Comparison of ENCODE assay signal across 22 mouse cellular contexts in genomic region chr5:142458791-142459557, GRCm38 (mm10). TPM values are rescaled to one million over a fixed set of nuclear protein-coding genes. Genes with fewer than 3 reads are reported as not detected.
DNase-seq lines count a peak whose midpoint lies in the region; ATAC-seq and TF ChIP-seq lines count a peak whose summit lies in the region.
"Had no signal": no experiment of that assay in that cellular context is flagged by ENCODE, and none has a peak within 500 bp of the region (broad histone marks: within the 10 kb centered on the region; RNA-seq: fewer than 3 reads in every experiment).

No protein-coding gene starts in this region.

- DNase-seq in frontal cortex, postnatal 10 days (ENCODE audit: low spot score in 2 of 2), result no peak
- DNase-seq in liver, adult 2 months (ENCODE audit: extremely low read depth, low read depth, low spot score), result peak; percentile 31
- DNase-seq in liver, embryonic 11.5 days (ENCODE audit: low spot score), result no peak
- DNase-seq in spleen, adult 18-20 months, result no peak
- DNase-seq in embryo, embryonic 10 days (ENCODE audit: low spot score), result no peak
- DNase-seq: adrenal gland, postnatal 10 days; cerebellum, adult 9-10 months; gastrocnemius, postnatal 10 days; kidney, adult 2 months; kidney, postnatal 36 days; lung, postnatal 10 days; retina, postnatal 1 day; thymus, adult 18-20 months had no signal

- no peak for TF ChIP-seq CTCF in liver, adult 2 months (IDR thresholded peaks at IDR 0.05; ENCODE audit: low read depth, low read length)

- H3K4me2 ChIP-seq in liver, embryonic 11.5 days, result no peak overlapping the region
- H3K4me2 ChIP-seq: hindbrain, embryonic 12.5 days; limb, embryonic 15.5 days; midbrain, embryonic 12.5 days had no signal

- peaks cover 6% of the 10 kb centered on the region; the same call in 1 of the 2 replicates for H3K4me1 ChIP-seq in liver, adult 2 months (ENCODE audit: control insufficient read depth, insufficient read depth, low read length)
- peaks cover 13% of the 10 kb centered on the region for H3K4me1 ChIP-seq in liver, embryonic 11.5 days (replicated peaks; ENCODE audit: control insufficient read depth, insufficient read depth, low read length)
- H3K4me1 ChIP-seq in brown adipose tissue, adult 24 weeks (ENCODE audit: control insufficient read depth, insufficient read depth, insufficient read length, low read length), result no peaks in the 10 kb centered on the region

- no peak overlapping the region for H3K4me3 ChIP-seq in liver, adult 2 months (ENCODE audit: insufficient read depth, low read depth, low read length)
- no peak overlapping the region for H3K4me3 ChIP-seq in liver, embryonic 11.5 days (ENCODE audit: low read depth, low read length)
- H3K4me3 ChIP-seq in brown adipose tissue, adult 24 weeks (ENCODE audit: insufficient read depth, low read depth, low read length), result no peak overlapping the region
- H3K4me3 ChIP-seq in macrophage (ENCODE audit: inconsistent target), result no peak overlapping the region
- H3K4me3 ChIP-seq: erythroblast, embryonic 14.5 days; hindbrain, embryonic 12.5 days; limb, embryonic 15.5 days; midbrain, embryonic 12.5 days; myocyte had no signal

- H3K27me3 ChIP-seq in liver, adult 2 months (ENCODE audit: control insufficient read depth, insufficient read depth, low read length), result no peaks in the 10 kb centered on the region
- no peaks in the 10 kb centered on the region for H3K27me3 ChIP-seq in liver, embryonic 11.5 days (replicated peaks; ENCODE audit: control insufficient read depth, insufficient read depth, low read length)
- H3K27me3 ChIP-seq: hindbrain, embryonic 12.5 days; limb, embryonic 15.5 days; midbrain, embryonic 12.5 days had no signal

- no peak overlapping the region for H3K9ac ChIP-seq in liver, adult 2 months (ENCODE audit: low read depth, low read length)
- no peak overlapping the region for H3K9ac ChIP-seq in liver, embryonic 11.5 days (ENCODE audit: low read depth, low read length)
- H3K9ac ChIP-seq: hindbrain, embryonic 12.5 days; limb, embryonic 15.5 days; midbrain, embryonic 12.5 days had no signal

- TF ChIP-seq POLR2A in liver, adult 2 months (IDR thresholded peaks at IDR 0.05; ENCODE audit: extremely low read depth, insufficient read depth, low read length), result no peak

- WGBS in liver, adult 2 months, result 89% methylated on average over 17 of the region's 17 CpGs
- WGBS in liver, embryonic 11.5 days, result 86% methylated on average over 17 of the region's 17 CpGs
- WGBS in macrophage (ENCODE audit: missing documents), result 54% methylated on average over 17 of the region's 17 CpGs

- H3K27ac ChIP-seq in liver, adult 2 months (replicated peaks; ENCODE audit: insufficient read depth, low read depth, low read length), result no peak overlapping the region
- H3K27ac ChIP-seq in liver, embryonic 11.5 days (ENCODE audit: low read depth, low read length), result no peak overlapping the region
- peak overlapping the region; percentile 22 for H3K27ac ChIP-seq in brown adipose tissue, adult 24 weeks (replicated peaks; ENCODE audit: low read depth, low read length)
- peak overlapping the region; percentile 81 for H3K27ac ChIP-seq in macrophage
- H3K27ac ChIP-seq: hindbrain, embryonic 12.5 days; midbrain, embryonic 12.5 days had no signal

- no peaks in the 10 kb centered on the region for H3K79me2 ChIP-seq in liver, adult 2 months (ENCODE audit: control insufficient read depth, insufficient read depth, low read length)
- H3K79me2 ChIP-seq in macrophage (ENCODE audit: inconsistent target), result no peaks in the 10 kb centered on the region; the same call in 1 of the 2 replicates

- peak; percentile 31 for ATAC-seq in frontal cortex, adult (ENCODE audit: low TSS enrichment)
- ATAC-seq in liver, embryonic 11.5 days (replicated peaks; ENCODE audit: low FRiP score), result no peak
- ATAC-seq: forebrain, embryonic 16.5 days had no signal

- peaks cover 15% of the 10 kb centered on the region for H3K36me3 ChIP-seq in liver, adult 2 months (ENCODE audit: control insufficient read depth, insufficient read depth, low read length)
- peaks cover 26% of the 10 kb centered on the region for H3K36me3 ChIP-seq in liver, embryonic 11.5 days (ENCODE audit: control insufficient read depth, insufficient read depth, low read length)
- H3K36me3 ChIP-seq in macrophage (ENCODE audit: inconsistent target), result peaks cover 16% of the 10 kb centered on the region; the same call in 1 of the 2 replicates

- no peaks in the 10 kb centered on the region for H3K9me3 ChIP-seq in liver, embryonic 11.5 days (ENCODE audit: control insufficient read depth, low read length)
- H3K9me3 ChIP-seq: hindbrain, embryonic 12.5 days; limb, embryonic 15.5 days; midbrain, embryonic 12.5 days had no signal

RNA-seq across cellular contexts. Expression of gene Ap5z1, which starts 4.8 kb away (rescaled TPM):
- 3.6 and 6.9 TPM in 2 replicates for total RNA-seq in liver, adult 2 months (2014; rRNA removed)
- 23.3 and 24.9 TPM in 2 replicates for polyA plus RNA-seq in liver, adult 2 months (2012; rRNA removed)
- 11.7 and 11.9 TPM in 2 replicates for polyA plus RNA-seq in liver, embryonic 11.5 days (2014; fragmentation: Nextera tagmentation; extraction: Ambion mirVana)
- 3.4 and 5.6 TPM in 2 replicates for polyA plus RNA-seq in brown adipose tissue, adult 24 weeks (2012; ENCODE audit: insufficient read depth, insufficient read length, missing spikeins)
- 100 to 1,000 TPM in 20 of 26 experiments, 10 to 100 TPM in 6; 52.4 to 220 (median 129) TPM for total RNA-seq in macrophage (2018; cell fraction: chromatin; rRNA removed)
- 10 to 100 TPM; 11.7 to 34.5 (median 23.5) TPM for total RNA-seq in macrophage (2018; cell fraction: cytosol; rRNA removed)
- 100 to 1,000 TPM in 7 of 26 experiments, 10 to 100 TPM in 19; 31.3 to 145 (median 77.2) TPM for total RNA-seq in macrophage (2018; cell fraction: nucleus; rRNA removed)
- polyA plus RNA-seq in macrophage (2018), result 20.0 to 30.2 TPM (median 20.7 TPM) in 3 replicates

RNA-seq across cellular contexts. Expression of gene Foxk1, which starts 57.7 kb away (rescaled TPM):
- 3.0 and 5.0 TPM in 2 replicates for total RNA-seq in liver, adult 2 months (2014; rRNA removed)
- 7.2 and 7.6 TPM in 2 replicates for polyA plus RNA-seq in liver, adult 2 months (2012; rRNA removed)
- 3.1 and 4.0 TPM in 2 replicates for polyA plus RNA-seq in liver, embryonic 11.5 days (2014; fragmentation: Nextera tagmentation; extraction: Ambion mirVana)
- 7.1 and 8.0 TPM in 2 replicates for polyA plus RNA-seq in brown adipose tissue, adult 24 weeks (2012; ENCODE audit: insufficient read depth, insufficient read length, missing spikeins)
- 10 to 100 TPM in 14 of 26 experiments, 1 to 10 TPM in 12; 3.4 to 17.4 (median 11.5) TPM for total RNA-seq in macrophage (2018; cell fraction: chromatin; rRNA removed)
- total RNA-seq in macrophage (2018; cell fraction: cytosol; rRNA removed), result 10 to 100 TPM in 25 of 26 experiments, 1 to 10 TPM in 1; 9.9 to 19.0 (median 14.0) TPM
- 10 to 100 TPM in 18 of 26 experiments, 1 to 10 TPM in 8; 7.9 to 18.3 (median 12.9) TPM for total RNA-seq in macrophage (2018; cell fraction: nucleus; rRNA removed)
- 8.6 to 10.0 TPM (median 9.3 TPM) in 3 replicates for polyA plus RNA-seq in macrophage (2018)

Comparison
In these comparisons a context has a peak if more than half of its experiments do, and no peak if none do; other contexts are left out.
1. H3K27ac ChIP-seq: peak in brown adipose tissue, adult 24 weeks (single experiment) and macrophage (single experiment); none in liver, adult 2 months (single experiment) and liver, embryonic 11.5 days (single experiment).